Mouse (Mus musculus): ENCODE data around the gene Plekhm1. TPM values are rescaled to one million over a fixed set of nuclear protein-coding genes. Genes with fewer than 3 reads are reported as not detected.
"Not testable (repeated sequence)": the region's sequence is repeated elsewhere in the genome, so short reads cannot be mapped to it uniquely, and the experiment has no call there.

Plekhm1 gene
- total RNA-seq, 2 experiments from 2014 or later = 17.0 to 19.8 TPM

DNA sequence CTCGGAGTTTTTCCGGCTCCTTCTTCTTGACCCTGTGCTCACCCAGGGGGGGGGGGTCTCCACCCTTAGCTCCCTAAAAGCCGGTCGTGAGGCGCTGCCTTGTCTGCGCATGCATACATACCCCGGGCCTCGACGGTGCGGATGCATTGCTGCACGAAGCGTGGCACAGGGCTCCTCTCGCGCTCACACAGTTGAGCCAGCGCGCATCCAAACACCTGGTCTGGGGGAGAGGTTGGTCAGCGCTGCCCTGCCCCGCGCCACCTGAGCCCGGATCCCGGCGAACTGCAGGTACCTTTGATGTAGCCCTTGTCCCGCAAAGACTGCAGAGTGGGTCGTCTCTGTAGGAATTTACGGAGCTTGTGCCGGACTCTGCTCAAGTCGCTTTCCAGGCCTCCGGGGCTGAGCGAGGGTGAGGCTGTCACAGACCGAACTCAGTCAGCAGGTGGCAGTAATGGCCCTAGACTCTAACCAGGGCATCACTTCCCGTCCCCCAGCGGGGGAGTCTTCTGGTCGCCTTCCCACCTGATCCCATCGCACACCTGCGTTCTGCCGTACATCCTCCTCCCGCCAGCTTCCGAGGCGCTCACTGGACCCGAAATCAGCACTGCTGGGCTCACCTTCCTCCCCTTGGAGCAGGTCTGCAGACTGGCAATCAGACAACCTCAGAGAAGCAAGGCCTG lies 78.6 kb downstream of the Plekhm1 start:
- Histone ChIP-seq H3K4me3 (peak overlapping the region; percentile 21; the same call in 1 of the 2 replicates), H3K27ac (no peak overlapping the region)
- intact Hi-C loops (cut with DNase I) = loop anchor here (1.0 kb wide), 1 partner anchor 222 kb away; no protein-coding TSS in a partner anchor
- peak; percentile 40 to 42 for DNase-seq (ENCODE audit: extremely low spot score in 1 of 2, low spot score in 2 of 2)
- peak; percentile 54 for TF ChIP-seq CTCF (IDR thresholded peaks at IDR 0.05)

- TF ChIP-seq CTCF (IDR thresholded peaks at IDR 0.05) = no peak
- Histone ChIP-seq H3K4me3 (peak overlapping the region; percentile 21), H3K27ac (peak overlapping the region; percentile 55)
- intact Hi-C loops (cut with DNase I) = no loop called here
- DNase-seq (ENCODE audit: extremely low spot score in 1 of 2, low spot score in 2 of 2) = no peak
Observed at GRCm38 (mm10) chr11:103332890-103333651, 79.4 kb downstream of the Plekhm1 start.

- intact Hi-C loops (cut with DNase I) = no loop called here
- peak; percentile 82 for TF ChIP-seq CTCF (IDR thresholded peaks at IDR 0.05)
- H3K27ac ChIP-seq = peak overlapping the region; percentile 55
- peak overlapping the region; percentile 21 for H3K4me3 ChIP-seq
- DNase-seq (ENCODE audit: extremely low spot score in 1 of 2, low spot score in 2 of 2) = peak; percentile 74 to 78
Observed at GRCm38 (mm10) chr11:103332186-103332889, 80.1 kb downstream of the Plekhm1 start.

- H3K4me3 ChIP-seq = no peak overlapping the region
- no peak overlapping the region for H3K27ac ChIP-seq
- no peak for TF ChIP-seq CTCF (IDR thresholded peaks at IDR 0.05)
- intact Hi-C loops (cut with DNase I) = no loop called here
- DNase-seq (ENCODE audit: extremely low spot score in 1 of 2, low spot score in 2 of 2) = no peak
Observed at GRCm38 (mm10) chr11:103331502-103332185, 80.8 kb downstream of the Plekhm1 start.

DNA sequence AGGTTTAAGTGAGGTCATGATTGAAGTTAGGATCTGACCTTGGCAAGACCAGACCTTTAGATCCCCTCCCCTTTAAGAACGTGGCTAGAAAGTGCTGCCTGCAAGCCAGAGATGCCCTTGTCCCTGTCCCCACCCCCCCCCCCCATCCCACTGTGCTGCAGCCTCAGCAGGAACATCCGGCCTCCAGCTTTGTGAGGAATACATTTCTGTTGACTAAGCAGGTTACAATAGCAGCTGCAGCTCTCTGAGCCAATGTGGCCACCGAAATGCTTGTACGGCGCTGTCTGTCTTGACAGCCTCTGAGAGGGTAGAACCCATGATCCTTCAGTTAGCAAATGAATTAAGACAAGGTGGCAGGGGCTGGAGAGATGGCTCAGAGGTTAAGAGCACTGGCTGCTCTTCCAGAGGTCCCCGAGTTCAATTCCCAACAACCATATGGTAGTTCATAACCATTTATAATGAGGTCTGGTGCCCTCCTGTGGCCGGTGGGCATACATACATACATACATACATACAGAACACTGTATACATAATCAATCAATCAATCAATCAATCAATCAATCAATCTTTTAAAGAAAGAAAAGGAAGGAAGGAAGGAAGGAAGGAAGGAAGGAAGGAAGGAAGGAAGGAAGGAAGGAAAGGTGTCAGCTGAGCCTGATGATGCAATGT lies 81.7 kb downstream of the Plekhm1 start:
- DNase-seq (ENCODE audit: extremely low spot score in 1 of 2, low spot score in 2 of 2) = no peak
- intact Hi-C loops (cut with DNase I) = no loop called here
- TF ChIP-seq CTCF (IDR thresholded peaks at IDR 0.05) = peak; percentile 33
- no peak overlapping the region for H3K4me3 ChIP-seq
- no peak overlapping the region for H3K27ac ChIP-seq

GRCm38 (mm10) chr11:103326950-103327349 lies 85.5 kb downstream of the Plekhm1 start:
- DNase-seq (ENCODE audit: extremely low spot score in 1 of 2, low spot score in 2 of 2) = peak; percentile 74 to 88
- intact Hi-C loops (cut with DNase I) = loop anchor here (1.0 to 5.0 kb wide), 3 partner anchors 80 to 210 kb away; partner anchors contain the start of gene Hexim1
- H3K4me3 ChIP-seq = no peak overlapping the region
- no peak overlapping the region for H3K27ac ChIP-seq
- TF ChIP-seq CTCF (IDR thresholded peaks at IDR 0.05) = no peak; the same call in none of the 2 replicates

GRCm38 (mm10) chr11:103325172-103325571 lies 87.3 kb downstream of the Plekhm1 start:
- Histone ChIP-seq H3K27ac (no peak overlapping the region), H3K4me3 (no peak overlapping the region)
- TF ChIP-seq CTCF (IDR thresholded peaks at IDR 0.05) = peak; percentile 65
- DNase-seq (ENCODE audit: extremely low spot score in 1 of 2, low spot score in 2 of 2) = peak; percentile 58 to 75
- intact Hi-C loops (cut with DNase I) = loop anchor here (1.0 to 5.0 kb wide), 5 partner anchors 58 to 222 kb away; partner anchors contain the start of genes Hexim1 and Map3k14

DNA sequence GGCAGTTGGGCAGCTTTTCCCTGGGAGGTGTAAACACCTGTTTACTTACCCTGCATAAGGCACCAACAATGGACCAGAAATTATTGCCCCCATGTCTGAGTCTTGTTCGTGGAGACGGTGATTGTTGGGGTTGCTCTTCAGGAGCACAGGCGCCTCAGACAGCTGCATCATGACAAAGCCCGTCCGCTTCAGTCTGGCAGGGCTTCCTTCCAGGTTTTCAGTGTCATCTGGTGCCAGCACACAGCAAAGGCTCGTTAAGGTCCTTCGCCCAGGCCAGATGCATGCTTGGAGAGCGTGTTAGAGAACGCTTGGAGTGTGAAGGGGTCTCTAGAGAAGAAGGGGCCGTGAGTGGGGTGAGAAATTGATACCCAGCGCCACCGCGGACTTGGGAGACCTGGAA lies 87.8 kb downstream of the Plekhm1 start:
- DNase-seq (ENCODE audit: extremely low spot score in 1 of 2, low spot score in 2 of 2) = no peak
- no peak overlapping the region for H3K4me3 ChIP-seq
- intact Hi-C loops (cut with DNase I) = loop anchor here (1.0 to 5.0 kb wide), 5 partner anchors 58 to 222 kb away; partner anchors contain the start of genes Hexim1 and Map3k14
- no peak overlapping the region for H3K27ac ChIP-seq
- TF ChIP-seq CTCF (IDR thresholded peaks at IDR 0.05) = no peak

DNA sequence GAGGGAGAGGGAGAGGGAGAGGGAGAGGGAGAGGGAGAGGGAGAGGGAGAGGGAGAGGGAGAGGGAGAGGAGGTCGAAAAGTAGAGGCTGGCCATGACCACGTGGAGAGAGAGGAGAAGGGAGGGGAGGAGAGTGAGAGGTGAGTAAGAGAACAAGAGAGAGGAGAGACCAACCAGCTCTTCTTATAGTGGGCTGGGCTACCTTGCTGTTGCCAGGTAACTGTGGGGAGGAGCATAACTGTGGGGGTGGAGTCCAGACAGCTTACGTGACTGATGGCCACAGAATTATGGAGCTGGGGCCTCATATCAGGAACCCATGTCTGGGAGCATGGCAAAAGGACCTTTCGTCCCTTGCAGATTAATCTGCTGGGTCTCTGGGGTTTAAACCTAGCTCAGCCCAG lies 89.7 kb downstream of the Plekhm1 start:
- H3K4me3 ChIP-seq; intact Hi-C loops (cut with DNase I); DNase-seq (ENCODE audit: extremely low spot score in 1 of 2, low spot score in 2 of 2); H3K27ac ChIP-seq: not testable (repeated sequence)

GRCm38 (mm10) chr11:103320646-103321045 lies 91.8 kb downstream of the Plekhm1 start:
- TF ChIP-seq CTCF (IDR thresholded peaks at IDR 0.05) = no peak
- no peak for DNase-seq (ENCODE audit: extremely low spot score in 1 of 2, low spot score in 2 of 2)
- Histone ChIP-seq H3K27ac (no peak overlapping the region), H3K4me3 (no peak overlapping the region)
- intact Hi-C loops (cut with DNase I) = no loop called here

DNA sequence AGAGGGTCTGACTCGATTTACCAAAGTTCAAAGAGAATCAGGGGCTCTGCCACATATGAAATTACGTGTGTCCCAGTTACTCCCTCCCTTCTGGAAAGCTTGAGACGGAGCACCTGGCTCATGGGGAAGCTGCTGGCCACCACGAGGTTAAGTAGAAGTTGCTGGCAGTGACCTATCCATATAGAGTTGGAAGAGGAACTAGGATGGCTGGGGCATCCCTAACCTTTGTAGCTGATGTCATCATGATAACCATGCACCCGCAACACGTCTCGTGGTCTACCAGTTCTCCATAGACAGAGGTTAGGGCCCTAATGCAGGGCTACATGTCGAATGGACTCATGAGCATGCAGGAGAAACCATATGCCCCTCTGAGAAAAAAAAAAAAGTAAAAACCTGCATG lies 92.3 kb downstream of the Plekhm1 start:
- TF ChIP-seq CTCF (IDR thresholded peaks at IDR 0.05) = no peak
- no peak for DNase-seq (ENCODE audit: extremely low spot score in 1 of 2, low spot score in 2 of 2)
- intact Hi-C loops (cut with DNase I) = no loop called here
- H3K4me3 ChIP-seq = no peak overlapping the region
- H3K27ac ChIP-seq = no peak overlapping the region

Data from left cerebral cortex, adult 2 months (tissue).